Mouse (Mus musculus) hindbrain, embryonic 16.5 days (tissue): Measurements from ENCODE around the gene Tomm20l. TPM values are rescaled to one million over a fixed set of nuclear protein-coding genes. Genes with fewer than 3 reads are reported as not detected.

Experiments
- ATAC-seq: fragments of 200-750 bp; cut with Nextera tagmentation; 2 replicates; pipeline ENCODE4 v1.8.0; 2017; ENCODE audit warnings: moderate TSS enrichment, moderate library complexity
- H3K27ac ChIP-seq: fragments of 300-500 bp; sonication (generic); 2 replicates; pipeline ENCODE4 v1.5.1; 2014; ENCODE audit warnings: low read depth, mild to moderate bottlenecking, control low read depth, low read length, moderate library complexity
- H3K27me3 ChIP-seq: fragments of 300-500 bp; sonication (generic); replicated peaks from 2 replicates; pipeline ENCODE4 v1.6.1; 2014; ENCODE audit warnings: low read length; ENCODE audit not compliant: control insufficient read depth, insufficient read depth
- H3K36me3 ChIP-seq: fragments of 300-500 bp; sonication (generic); 2 replicates; pipeline ENCODE4 v1.6.1; 2014; ENCODE audit warnings: mild to moderate bottlenecking, low read length, moderate library complexity, mixed read lengths; ENCODE audit not compliant: control insufficient read depth, insufficient read depth
- H3K4me1 ChIP-seq: fragments of 300-500 bp; sonication (generic); 2 replicates; pipeline ENCODE4 v1.6.1; 2014; ENCODE audit warnings: low read depth, low read length; ENCODE audit not compliant: control insufficient read depth, insufficient read depth
- H3K4me2 ChIP-seq: fragments of 300-500 bp; sonication (generic); 2 replicates; pipeline ENCODE4 v1.6.1; 2014; ENCODE audit warnings: mild to moderate bottlenecking, low read length, control low read depth, moderate library complexity
- H3K4me3 ChIP-seq: fragments of 300-500 bp; sonication (generic); 2 replicates; pipeline ENCODE4 v1.5.1; 2014; ENCODE audit warnings: mild to moderate bottlenecking, low read length, control low read depth, moderate library complexity
- H3K9ac ChIP-seq: fragments of 300-500 bp; sonication (generic); 2 replicates; pipeline ENCODE4 v1.6.1; 2014; ENCODE audit warnings: low read depth, mild to moderate bottlenecking, control low read depth, low read length, moderate library complexity
- H3K9me3 ChIP-seq: fragments of 300-500 bp; sonication (generic); 2 replicates; pipeline ENCODE4 v1.6.1; 2014; ENCODE audit warnings: mild to moderate bottlenecking, low read length, moderate library complexity; ENCODE audit not compliant: control insufficient read depth
- WGBS: fragments of 180-500 bp; shearing (Covaris S2); extraction: QIAGEN DNeasy Blood & Tissue Kit; methylation state at CpG from one replicate; pipeline ENCODE4 v1.1.7; 2014; 5-methylcytosine and 5-hydroxymethylcytosine counted together
- polyA plus RNA-seq: library from polyadenylated mRNA; unstranded; fragments of >200 nt; fragmentation: Nextera tagmentation; extraction: Ambion mirVana; gene quantifications from 2 replicates; pipeline ENCODE4 v1.2.1, GENCODE M21; 2015

Tomm20l gene
- polyA plus RNA-seq, 1 experiment from 2014 or later: not detected

DNA sequence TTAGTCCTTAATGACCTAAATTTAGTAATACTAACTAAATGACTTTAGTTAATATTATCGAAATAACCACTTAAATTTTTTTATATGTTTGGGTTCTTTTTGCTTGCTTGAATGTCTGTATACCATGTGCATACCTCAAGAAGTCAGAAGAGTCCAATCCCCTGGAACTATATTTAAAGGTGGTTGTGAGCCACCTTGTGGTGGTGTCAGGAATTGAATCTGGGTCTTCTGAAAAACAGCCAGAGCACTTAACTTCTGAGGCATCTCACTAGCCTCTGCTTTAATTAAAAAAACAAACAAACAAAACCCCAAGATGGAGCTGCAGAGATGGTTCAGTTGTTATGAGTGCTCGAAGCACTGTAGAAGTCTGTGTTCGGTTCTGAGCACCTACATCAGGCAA is 36.4 kb downstream of the Tomm20l start:
- WGBS: 89% methylated on average over 3 of the region's 3 CpGs
- Histone ChIP-seq H3K27ac (no peak overlapping the region), H3K4me3 (no peak overlapping the region), H3K4me2 (no peak overlapping the region), H3K27me3 (no peaks in the 10 kb centered on the region), H3K9ac (no peak overlapping the region), H3K9me3 (no peaks in the 10 kb centered on the region), H3K36me3 (peaks cover 20% of the 10 kb centered on the region), H3K4me1 (no peaks in the 10 kb centered on the region)
- no peak for ATAC-seq

DNA sequence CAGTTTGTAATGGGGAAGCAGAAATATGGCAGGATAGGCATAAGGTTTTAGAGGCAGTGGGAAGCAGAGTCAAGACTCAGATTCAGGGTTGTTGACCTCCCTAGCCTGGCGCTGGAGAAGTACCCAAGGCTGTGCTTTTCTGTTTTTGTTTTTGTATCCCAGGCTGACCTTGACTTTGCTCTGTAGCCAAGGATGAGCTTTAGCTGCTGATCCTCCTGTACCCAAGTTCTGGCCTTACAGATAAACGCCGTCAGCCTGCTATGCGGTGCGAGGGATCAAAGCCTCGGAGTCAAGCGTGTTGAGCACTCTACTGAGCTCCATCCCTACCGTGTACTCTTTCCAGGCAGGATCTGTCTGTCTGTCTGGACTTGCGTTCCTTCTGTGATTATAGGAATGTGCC is 37.6 kb downstream of the Tomm20l start:
- peaks cover 23% of the 10 kb centered on the region for H3K36me3 ChIP-seq
- H3K4me1 ChIP-seq: no peaks in the 10 kb centered on the region
- H3K4me3 ChIP-seq: no peak overlapping the region
- no peaks in the 10 kb centered on the region for H3K9me3 ChIP-seq
- H3K27ac ChIP-seq: no peak overlapping the region
- no peak overlapping the region for H3K4me2 ChIP-seq
- WGBS: 98% methylated on average over 9 of the region's 9 CpGs
- H3K9ac ChIP-seq: no peak overlapping the region
- H3K27me3 ChIP-seq: no peaks in the 10 kb centered on the region
- ATAC-seq: no peak

GRCm38 (mm10) chr12:71149456-71149855 is 38.2 kb downstream of the Tomm20l start:
- Histone ChIP-seq H3K9ac (no peak overlapping the region), H3K27ac (no peak overlapping the region), H3K4me3 (no peak overlapping the region), H3K9me3 (no peaks in the 10 kb centered on the region), H3K4me2 (no peak overlapping the region), H3K4me1 (no peaks in the 10 kb centered on the region), H3K27me3 (no peaks in the 10 kb centered on the region), H3K36me3 (peaks cover 25% of the 10 kb centered on the region)
- 90% methylated on average over 6 of the region's 6 CpGs for WGBS
- no peak for ATAC-seq

DNA sequence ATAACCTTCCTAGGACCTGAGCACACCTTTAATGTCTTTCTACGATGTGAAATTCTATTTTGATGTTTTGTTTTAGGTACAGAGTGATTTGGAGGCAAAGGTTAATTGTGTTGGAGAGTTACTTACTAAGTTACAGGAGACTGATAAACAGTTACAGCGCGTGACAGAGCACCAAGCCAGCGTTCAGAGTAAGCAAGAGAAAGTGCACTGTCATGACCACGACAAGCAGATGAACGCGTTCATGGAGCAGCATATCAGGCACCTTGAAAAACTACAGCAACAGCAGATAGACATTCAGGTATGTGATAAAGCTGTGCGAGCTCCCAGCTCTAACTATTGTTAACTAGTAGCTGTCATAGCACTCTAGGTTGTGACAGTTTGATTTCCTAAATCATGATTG is 38.9 kb downstream of the Tomm20l start:
- no peak overlapping the region for H3K27ac ChIP-seq
- 95% methylated on average over 8 of the region's 8 CpGs for WGBS
- no peak for ATAC-seq
- H3K36me3 ChIP-seq: peaks cover 31% of the 10 kb centered on the region
- no peak overlapping the region for H3K4me2 ChIP-seq
- H3K27me3 ChIP-seq: no peaks in the 10 kb centered on the region
- H3K9ac ChIP-seq: no peak overlapping the region
- no peaks in the 10 kb centered on the region for H3K9me3 ChIP-seq
- no peaks in the 10 kb centered on the region for H3K4me1 ChIP-seq
- no peak overlapping the region for H3K4me3 ChIP-seq

GRCm38 (mm10) chr12:71154979-71155378 is 43.8 kb downstream of the Tomm20l start:
- no peak for ATAC-seq
- Histone ChIP-seq H3K9me3 (no peaks in the 10 kb centered on the region), H3K36me3 (peaks cover 33% of the 10 kb centered on the region), H3K27me3 (no peaks in the 10 kb centered on the region), H3K27ac (no peak overlapping the region), H3K9ac (no peak overlapping the region), H3K4me2 (no peak overlapping the region), H3K4me3 (no peak overlapping the region), H3K4me1 (no peaks in the 10 kb centered on the region)
- WGBS: 94% methylated on average over 6 of the region's 6 CpGs

GRCm38 (mm10) chr12:71157974-71158373 is 46.7 kb downstream of the Tomm20l start:
- H3K4me1 ChIP-seq: no peaks in the 10 kb centered on the region
- no peaks in the 10 kb centered on the region for H3K9me3 ChIP-seq
- H3K27ac ChIP-seq: no peak overlapping the region
- peaks cover 40% of the 10 kb centered on the region for H3K36me3 ChIP-seq
- H3K4me2 ChIP-seq: no peak overlapping the region
- 90% methylated on average over 6 of the region's 6 CpGs for WGBS
- no peak overlapping the region for H3K9ac ChIP-seq
- H3K4me3 ChIP-seq: no peak overlapping the region
- no peak for ATAC-seq
- H3K27me3 ChIP-seq: no peaks in the 10 kb centered on the region

DNA sequence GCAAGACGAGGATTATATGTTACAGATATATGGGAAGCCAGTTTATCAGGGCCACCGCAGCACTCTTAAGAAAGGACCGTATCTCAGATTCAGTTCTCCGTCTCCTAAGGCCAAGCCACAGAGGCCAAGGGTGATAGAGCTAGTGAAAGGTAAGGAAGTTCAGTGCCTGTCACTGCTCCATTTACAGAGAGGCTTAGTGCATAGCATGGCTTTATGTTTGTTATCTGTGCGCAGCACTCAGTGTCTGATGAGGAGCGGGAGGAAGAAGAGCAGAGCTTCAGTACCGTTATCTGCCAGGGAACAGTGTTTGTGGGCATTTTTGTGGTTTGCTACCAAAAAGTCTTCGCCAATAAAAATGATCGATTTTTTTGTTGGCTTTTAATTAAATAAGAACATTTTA is 53.2 kb downstream of the Tomm20l start:
- ATAC-seq: no peak

DNA sequence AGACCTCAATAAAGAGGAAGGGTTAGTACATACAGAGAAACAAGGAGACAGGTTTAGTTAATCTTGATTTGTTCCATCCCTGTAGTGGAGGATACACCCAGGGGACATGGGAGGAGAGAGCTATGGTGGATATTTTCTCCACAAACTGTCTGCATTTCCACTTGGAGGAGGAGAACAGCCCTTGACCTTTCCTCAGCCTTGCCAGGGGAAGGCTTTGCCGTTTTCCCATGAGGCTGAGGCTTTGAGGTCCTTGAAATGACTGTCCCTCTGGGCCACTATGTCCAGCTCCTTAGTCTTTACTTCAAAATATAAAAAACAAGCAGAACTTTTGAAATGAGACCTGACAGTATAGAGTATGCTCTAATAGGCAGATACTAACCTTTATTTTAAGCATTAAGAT is 58.7 kb downstream of the Tomm20l start:
- Histone ChIP-seq H3K27me3 (no peaks in the 10 kb centered on the region), H3K4me3 (no peak overlapping the region), H3K9ac (no peak overlapping the region), H3K4me1 (no peaks in the 10 kb centered on the region), H3K36me3 (peaks cover 20% of the 10 kb centered on the region), H3K9me3 (no peaks in the 10 kb centered on the region), H3K27ac (no peak overlapping the region), H3K4me2 (no peak overlapping the region)
- 88% methylated on average over 1 of the region's 1 CpGs for WGBS
- no peak for ATAC-seq

More for the DNA sequence above, 53.2 kb downstream of the Tomm20l start:
- H3K4me1 ChIP-seq: no peaks in the 10 kb centered on the region
- no peaks in the 10 kb centered on the region for H3K27me3 ChIP-seq
- peaks cover 26% of the 10 kb centered on the region for H3K36me3 ChIP-seq
- H3K4me2 ChIP-seq: no peak overlapping the region
- H3K4me3 ChIP-seq: no peak overlapping the region
- H3K27ac ChIP-seq: no peak overlapping the region
- H3K9ac ChIP-seq: no peak overlapping the region
- H3K9me3 ChIP-seq: no peaks in the 10 kb centered on the region
- 96% methylated on average over 9 of the region's 9 CpGs for WGBS
